Mouse (Mus musculus): Measurements from ENCODE around the gene Lpar5. TPM values are rescaled to one million over a fixed set of nuclear protein-coding genes. Genes with fewer than 3 reads are reported as not detected.
A peak's percentile ranks its signal among the peaks of the same experiment; 100 is the strongest.

Gene Lpar5
- polyA plus RNA-seq, 1 experiment, result not detected

DNA sequence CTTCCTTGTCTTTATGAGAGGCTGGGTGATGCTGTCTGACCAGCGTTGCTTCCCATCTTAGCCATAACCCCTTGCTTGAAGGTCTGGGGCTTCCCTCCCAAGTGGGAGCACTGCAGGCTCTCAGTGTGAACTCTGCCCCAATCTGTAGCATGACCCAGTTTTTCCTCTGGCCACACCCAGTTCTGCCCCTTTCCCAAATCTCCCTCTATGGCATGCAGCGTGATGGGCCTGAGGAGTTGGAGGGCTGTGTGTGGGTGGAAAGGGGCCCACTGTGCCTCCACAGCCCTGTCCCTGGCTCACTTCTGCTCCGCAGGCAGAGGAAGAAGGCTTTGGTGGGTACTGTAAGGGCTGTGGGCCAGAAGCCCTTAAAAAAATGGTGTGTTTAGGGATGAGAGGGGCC is 30.8 kb downstream of the Lpar5 start:
- Histone ChIP-seq H3K4me1 (ENCODE audit: control insufficient read depth, insufficient read depth, low read length) (peaks cover 27% of the 10 kb centered on the region), H3K4me3 (ENCODE audit: insufficient read depth, low read depth, low read length) (peak overlapping the region; percentile 26), H3K27ac (ENCODE audit: insufficient read depth, low read depth, low read length) (peak overlapping the region; percentile 12)
- 11% methylated on average over 3 of the region's 3 CpGs for WGBS
- TF ChIP-seq CTCF (IDR thresholded peaks at IDR 0.05; ENCODE audit: insufficient read depth, low read depth, low read length), result no peak
- no peak for TF ChIP-seq POLR2A (IDR thresholded peaks at IDR 0.05; ENCODE audit: insufficient read depth, low read depth, low read length)

DNA sequence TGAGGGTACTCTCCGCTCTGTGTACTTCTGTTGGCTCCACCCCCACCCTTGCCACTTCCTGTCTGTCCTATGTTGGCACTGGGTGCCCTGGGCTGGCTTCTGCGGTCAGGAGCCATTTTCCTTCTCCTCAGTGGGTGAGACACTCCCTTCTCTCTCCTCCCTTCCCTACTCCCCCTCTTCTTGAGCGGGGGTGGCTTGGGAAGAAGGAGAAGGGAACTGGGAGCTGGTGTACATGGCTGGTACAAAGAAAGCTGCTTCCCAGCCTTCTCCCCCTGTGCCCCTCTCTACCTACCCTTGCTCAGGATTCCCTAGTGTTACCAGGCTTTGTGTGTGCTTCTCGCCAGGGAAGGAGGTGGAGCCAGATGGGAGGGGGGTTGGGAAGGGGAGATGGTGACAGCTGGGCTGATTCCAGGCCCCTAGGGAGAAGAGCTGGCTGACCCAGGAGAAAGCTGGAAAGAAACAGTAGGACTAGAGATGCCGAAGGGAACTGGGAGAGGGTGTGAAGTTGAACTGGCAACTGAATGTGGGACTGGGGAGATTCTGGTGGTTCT is 31.8 kb downstream of the Lpar5 start:
- Histone ChIP-seq H3K4me3 (ENCODE audit: insufficient read depth, low read depth, low read length) (peak overlapping the region; percentile 11), H3K27ac (ENCODE audit: insufficient read depth, low read depth, low read length) (peak overlapping the region; percentile 73), H3K4me1 (ENCODE audit: control insufficient read depth, insufficient read depth, low read length) (peaks cover 27% of the 10 kb centered on the region)
- 13% methylated on average over 5 of the region's 5 CpGs for WGBS
- TF ChIP-seq POLR2A (IDR thresholded peaks at IDR 0.05; ENCODE audit: insufficient read depth, low read depth, low read length) (no peak), CTCF (IDR thresholded peaks at IDR 0.05; ENCODE audit: insufficient read depth, low read depth, low read length) (no peak)

DNA sequence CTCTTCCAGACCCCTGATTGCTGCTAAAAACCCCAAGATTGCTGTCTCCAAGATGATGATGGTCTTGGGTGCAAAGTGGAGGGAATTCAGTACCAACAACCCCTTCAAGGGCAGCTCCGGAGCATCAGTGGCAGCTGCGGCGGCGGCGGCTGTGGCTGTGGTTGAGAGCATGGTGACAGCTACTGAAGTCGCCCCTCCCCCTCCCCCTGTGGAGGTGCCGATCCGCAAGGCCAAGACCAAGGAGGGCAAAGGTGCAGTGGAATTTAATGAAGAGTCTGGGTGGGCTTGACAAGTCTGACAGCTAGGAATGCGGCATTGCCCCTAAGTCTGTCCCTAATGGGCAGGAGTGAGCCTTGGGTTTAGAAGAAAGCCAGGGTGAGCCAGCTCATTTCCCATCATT is 33.7 kb downstream of the Lpar5 start:
- 82% methylated on average over 9 of the region's 9 CpGs for WGBS
- Histone ChIP-seq H3K27ac (ENCODE audit: insufficient read depth, low read depth, low read length) (no peak overlapping the region), H3K4me3 (ENCODE audit: insufficient read depth, low read depth, low read length) (no peak overlapping the region), H3K4me1 (ENCODE audit: control insufficient read depth, insufficient read depth, low read length) (peaks cover 24% of the 10 kb centered on the region)
- no peak for TF ChIP-seq CTCF (IDR thresholded peaks at IDR 0.05; ENCODE audit: insufficient read depth, low read depth, low read length)
- TF ChIP-seq POLR2A (IDR thresholded peaks at IDR 0.05; ENCODE audit: insufficient read depth, low read depth, low read length), result no peak

DNA sequence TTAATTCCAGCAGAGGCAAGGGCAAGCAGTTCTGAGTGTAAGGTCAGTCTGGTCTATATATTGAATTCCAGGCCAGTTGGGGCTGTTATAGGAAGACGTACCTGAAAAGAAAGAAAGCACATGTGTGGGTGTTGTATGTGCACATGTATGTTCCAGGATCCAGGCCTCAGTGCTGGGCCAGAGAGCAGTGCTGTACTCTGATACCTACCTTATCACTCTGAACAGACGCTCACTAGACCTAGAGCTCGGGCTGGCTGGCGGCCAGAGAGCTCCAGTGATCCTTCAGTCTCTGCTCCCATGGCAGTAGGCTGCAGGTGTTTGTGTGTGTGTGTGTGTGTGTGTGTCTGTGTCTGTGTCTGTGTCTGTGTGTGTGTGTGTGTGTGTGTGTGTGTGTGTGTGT is 36.5 kb downstream of the Lpar5 start:
- WGBS, result 88% methylated on average over 4 of the region's 4 CpGs
- Histone ChIP-seq H3K27ac (ENCODE audit: insufficient read depth, low read depth, low read length) (no peak overlapping the region), H3K4me3 (ENCODE audit: insufficient read depth, low read depth, low read length) (no peak overlapping the region), H3K4me1 (ENCODE audit: control insufficient read depth, insufficient read depth, low read length) (peaks cover 16% of the 10 kb centered on the region)
- no peak for TF ChIP-seq CTCF (IDR thresholded peaks at IDR 0.05; ENCODE audit: insufficient read depth, low read depth, low read length)
- TF ChIP-seq POLR2A (IDR thresholded peaks at IDR 0.05; ENCODE audit: insufficient read depth, low read depth, low read length), result no peak

DNA sequence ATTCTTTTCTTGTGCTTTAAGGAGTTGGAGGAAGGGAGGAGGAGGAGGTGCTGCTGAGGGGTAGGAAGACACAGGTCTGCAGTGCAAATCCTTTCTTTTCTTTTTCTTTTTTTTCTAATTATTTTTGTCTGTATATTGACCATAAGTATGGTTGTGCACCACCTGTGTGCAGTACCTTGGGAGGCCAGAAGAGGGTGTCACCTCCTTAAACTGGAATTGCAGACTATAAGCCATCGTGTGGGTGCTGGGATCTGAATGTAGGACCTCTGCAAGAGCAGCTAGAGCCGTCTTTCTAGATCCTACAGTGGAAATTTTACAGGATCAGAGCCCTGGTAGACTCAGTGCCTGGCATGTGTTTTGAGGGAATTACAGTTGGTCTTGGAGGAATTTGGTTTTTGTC is 40.0 kb downstream of the Lpar5 start:
- Histone ChIP-seq H3K4me1 (ENCODE audit: control insufficient read depth, insufficient read depth, low read length) (no peaks in the 10 kb centered on the region), H3K4me3 (ENCODE audit: insufficient read depth, low read depth, low read length) (no peak overlapping the region), H3K27ac (ENCODE audit: insufficient read depth, low read depth, low read length) (no peak overlapping the region)
- 90% methylated on average over 2 of the region's 2 CpGs for WGBS
- no peak for TF ChIP-seq CTCF (IDR thresholded peaks at IDR 0.05; ENCODE audit: insufficient read depth, low read depth, low read length)
- no peak for TF ChIP-seq POLR2A (IDR thresholded peaks at IDR 0.05; ENCODE audit: insufficient read depth, low read depth, low read length)

DNA sequence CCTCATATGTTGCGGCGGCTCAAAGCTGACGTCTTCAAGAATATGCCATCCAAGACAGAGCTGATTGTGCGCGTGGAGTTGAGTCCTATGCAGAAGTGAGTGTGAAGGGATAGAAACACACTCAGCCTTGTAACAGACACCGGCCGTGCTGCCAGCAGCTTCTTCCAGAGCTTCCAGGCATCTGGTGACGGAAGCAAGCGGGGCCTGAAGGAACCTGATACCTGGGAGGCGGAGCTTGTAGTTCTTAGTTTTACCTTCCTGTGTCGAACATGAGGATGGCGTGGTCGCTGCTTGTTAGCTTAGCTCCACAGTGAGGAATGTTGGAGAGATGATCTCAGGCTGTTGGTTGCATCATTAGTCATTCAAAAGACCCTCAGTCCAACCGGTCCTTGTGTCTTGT is 41.7 kb downstream of the Lpar5 start:
- TF ChIP-seq POLR2A (IDR thresholded peaks at IDR 0.05; ENCODE audit: insufficient read depth, low read depth, low read length), result no peak
- no peak for TF ChIP-seq CTCF (IDR thresholded peaks at IDR 0.05; ENCODE audit: insufficient read depth, low read depth, low read length)
- WGBS, result 89% methylated on average over 14 of the region's 14 CpGs
- Histone ChIP-seq H3K4me1 (ENCODE audit: control insufficient read depth, insufficient read depth, low read length) (no peaks in the 10 kb centered on the region), H3K27ac (ENCODE audit: insufficient read depth, low read depth, low read length) (no peak overlapping the region), H3K4me3 (ENCODE audit: insufficient read depth, low read depth, low read length) (no peak overlapping the region)

DNA sequence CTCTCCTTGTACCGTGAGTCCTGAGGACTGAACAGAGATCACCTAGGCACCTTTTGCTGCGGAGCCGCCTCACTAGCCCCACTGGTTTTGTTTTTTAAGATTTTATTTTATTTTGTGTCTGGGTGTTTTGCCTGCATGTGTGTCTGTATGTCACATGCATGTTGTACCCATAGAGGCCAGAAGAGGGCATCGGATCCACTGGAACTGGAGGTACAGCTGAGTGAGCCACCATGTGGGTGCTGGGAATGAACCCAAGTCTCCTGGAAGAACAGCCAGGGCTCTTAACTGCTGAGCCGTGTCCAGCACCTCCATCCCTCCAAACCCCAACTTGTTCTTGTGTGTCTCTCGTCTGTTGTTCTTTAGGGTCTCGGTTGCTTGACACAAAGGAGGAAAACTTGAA is 43.2 kb downstream of the Lpar5 start:
- H3K4me3 ChIP-seq (ENCODE audit: insufficient read depth, low read depth, low read length), result no peak overlapping the region
- H3K4me1 ChIP-seq (ENCODE audit: control insufficient read depth, insufficient read depth, low read length), result no peaks in the 10 kb centered on the region
- no peak overlapping the region for H3K27ac ChIP-seq (ENCODE audit: insufficient read depth, low read depth, low read length)
- WGBS, result 81% methylated on average over 7 of the region's 7 CpGs
- no peak for TF ChIP-seq CTCF (IDR thresholded peaks at IDR 0.05; ENCODE audit: insufficient read depth, low read depth, low read length)
- no peak for TF ChIP-seq POLR2A (IDR thresholded peaks at IDR 0.05; ENCODE audit: insufficient read depth, low read depth, low read length)

DNA sequence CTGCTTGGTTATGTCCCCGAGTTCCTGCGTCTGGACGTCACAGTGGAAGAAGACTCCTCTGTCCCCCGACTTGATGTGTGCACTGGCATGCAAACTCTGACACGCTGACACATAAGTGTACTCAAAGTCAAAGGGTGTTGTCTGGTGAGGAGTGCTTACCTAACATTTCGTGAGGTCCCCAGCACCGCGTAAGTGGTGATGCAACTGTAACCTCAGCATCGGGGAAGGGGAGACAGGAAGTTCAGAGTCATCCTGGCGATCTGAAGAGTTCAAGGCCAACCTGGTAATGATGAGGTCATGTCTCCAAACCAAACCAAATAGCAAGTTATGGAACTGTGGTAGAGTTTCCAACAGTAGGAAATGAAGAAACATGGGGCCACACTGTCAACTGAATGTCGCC is 44.8 kb downstream of the Lpar5 start:
- H3K4me1 ChIP-seq (ENCODE audit: control insufficient read depth, insufficient read depth, low read length), result no peaks in the 10 kb centered on the region
- H3K27ac ChIP-seq (ENCODE audit: insufficient read depth, low read depth, low read length), result no peak overlapping the region
- TF ChIP-seq CTCF (IDR thresholded peaks at IDR 0.05; ENCODE audit: insufficient read depth, low read depth, low read length), result no peak
- no peak for TF ChIP-seq POLR2A (IDR thresholded peaks at IDR 0.05; ENCODE audit: insufficient read depth, low read depth, low read length)
- 95% methylated on average over 11 of the region's 11 CpGs for WGBS
- H3K4me3 ChIP-seq (ENCODE audit: insufficient read depth, low read depth, low read length), result no peak overlapping the region

DNA sequence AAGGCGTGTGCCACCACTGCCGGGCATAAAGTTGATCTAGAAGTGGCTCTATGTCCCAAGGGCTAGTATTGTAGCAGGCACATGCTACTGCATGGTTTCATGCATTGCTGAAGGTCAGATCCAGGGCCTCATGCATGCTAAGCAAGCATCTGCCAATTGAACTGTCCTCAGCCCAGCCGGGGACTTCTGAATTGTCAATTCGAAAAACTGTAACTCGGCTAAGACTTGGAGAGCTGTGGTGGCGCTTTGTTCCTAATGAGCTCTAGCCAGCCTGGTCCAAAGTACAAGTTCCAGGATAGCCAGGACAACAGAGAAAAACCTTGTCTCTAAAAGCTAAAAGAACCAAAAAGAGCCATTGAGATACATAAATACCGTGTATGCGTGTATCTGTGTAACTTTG is 51.7 kb downstream of the Lpar5 start:
- no peak overlapping the region for H3K4me3 ChIP-seq (ENCODE audit: insufficient read depth, low read depth, low read length)
- H3K27ac ChIP-seq (ENCODE audit: insufficient read depth, low read depth, low read length), result no peak overlapping the region
- H3K4me1 ChIP-seq (ENCODE audit: control insufficient read depth, insufficient read depth, low read length), result no peaks in the 10 kb centered on the region
- WGBS, result 82% methylated on average over 8 of the region's 8 CpGs
- TF ChIP-seq CTCF (IDR thresholded peaks at IDR 0.05; ENCODE audit: insufficient read depth, low read depth, low read length), result no peak
- no peak for TF ChIP-seq POLR2A (IDR thresholded peaks at IDR 0.05; ENCODE audit: insufficient read depth, low read depth, low read length)

DNA sequence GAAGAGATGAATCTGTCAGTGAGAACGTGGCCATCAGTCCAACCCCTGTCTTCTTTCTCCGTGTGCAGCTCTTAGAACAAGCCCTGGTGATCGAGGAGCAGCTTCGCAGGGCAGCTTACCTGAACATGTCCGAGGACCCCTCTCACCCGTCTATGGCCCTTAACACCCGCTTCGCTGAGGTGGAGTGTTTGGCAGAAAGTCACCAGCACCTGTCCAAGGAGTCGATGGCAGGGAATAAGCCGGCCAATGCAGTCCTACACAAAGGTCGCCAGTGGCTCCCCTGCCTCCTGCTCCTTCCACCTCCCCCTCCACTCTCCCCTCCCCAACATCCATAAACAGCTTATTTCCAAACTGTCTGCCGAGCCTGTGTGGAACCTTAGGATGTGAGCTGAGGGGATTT is 61.0 kb downstream of the Lpar5 start:
- no peak overlapping the region for H3K27ac ChIP-seq (ENCODE audit: insufficient read depth, low read depth, low read length)
- TF ChIP-seq CTCF (IDR thresholded peaks at IDR 0.05; ENCODE audit: insufficient read depth, low read depth, low read length), result no peak
- no peak for TF ChIP-seq POLR2A (IDR thresholded peaks at IDR 0.05; ENCODE audit: insufficient read depth, low read depth, low read length)
- 88% methylated on average over 12 of the region's 12 CpGs for WGBS
- H3K4me3 ChIP-seq (ENCODE audit: insufficient read depth, low read depth, low read length), result no peak overlapping the region
- H3K4me1 ChIP-seq (ENCODE audit: control insufficient read depth, insufficient read depth, low read length), result 0 out of 2 replicates have a peak, but pooled peaks cover 4% of the 10 kb centered on the region

Data from olfactory bulb, adult 2 months (tissue).